In the genomic region with DNA sequence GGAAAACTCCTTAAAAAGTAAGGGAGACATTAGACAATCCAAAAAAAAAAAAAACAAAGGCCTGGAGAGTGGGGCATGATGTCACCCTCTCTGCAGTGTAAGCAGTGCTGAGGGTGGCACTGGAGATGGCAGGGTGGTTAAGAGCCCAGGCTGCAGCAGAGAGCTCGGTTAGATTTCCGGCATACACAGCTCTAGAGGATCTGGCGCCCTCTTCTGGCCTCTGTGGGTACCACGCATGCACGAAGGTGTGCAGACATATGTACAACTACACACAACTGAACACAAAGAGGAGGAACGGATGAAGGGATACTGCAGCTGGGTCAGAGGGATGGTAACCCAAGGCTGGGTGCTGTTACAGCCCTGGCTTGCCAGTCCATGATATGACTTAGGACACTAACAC, we compare ENCODE assay signal across 9 mouse cellular contexts. TPM values are rescaled to one million over a fixed set of nuclear protein-coding genes. Genes with fewer than 3 reads are reported as not detected.
DNase-seq lines count a peak whose midpoint lies in the region; ATAC-seq lines count a peak whose summit lies in the region.
"Had no signal": no experiment of that assay in that cellular context is flagged by ENCODE, and none has a peak within 500 bp of the region (broad histone marks: within the 10 kb centered on the region; RNA-seq: fewer than 3 reads in every experiment).

No protein-coding gene starts in this region.

- peak; percentile 33 to 51 for DNase-seq in cerebellum, postnatal 25 days
- peak; percentile 24 for DNase-seq in midbrain, embryonic 14.5 days
- peak; percentile 15 for DNase-seq in c-Kit-negative CD71-positive TER-119-positive erythroid progenitor cells, embryonic 14.5 days (ENCODE audit: low read depth, low spot score)
- DNase-seq in kidney, postnatal 36 days: peak; percentile 48 to 82
- DNase-seq in lung, postnatal 36 days: peak; percentile 66
- peak; percentile 78 for DNase-seq in testis, postnatal 10 days (ENCODE audit: low spot score)

- ATAC-seq in cerebellum, adult (ENCODE audit: insufficient number of reproducible peaks, low FRiP score, low TSS enrichment): no peak
- no peak for ATAC-seq in midbrain, embryonic 14.5 days (ENCODE audit: low FRiP score, low TSS enrichment)
- no peak for ATAC-seq in midbrain, embryonic 15.5 days (replicated peaks)

- H3K4me3 ChIP-seq in midbrain, embryonic 14.5 days (replicated peaks; ENCODE audit: low read depth, low read length): no peak overlapping the region
- no peak overlapping the region for H3K4me3 ChIP-seq in midbrain, embryonic 15.5 days

- WGBS in midbrain, embryonic 14.5 days: 52% methylated on average over 6 of the region's 6 CpGs
- 59% methylated on average over 6 of the region's 6 CpGs for WGBS in midbrain, embryonic 15.5 days

- H3K27me3 ChIP-seq in midbrain, embryonic 14.5 days (ENCODE audit: control insufficient read depth, insufficient read depth, low read length): no peaks in the 10 kb centered on the region
- no peaks in the 10 kb centered on the region for H3K27me3 ChIP-seq in midbrain, embryonic 15.5 days (replicated peaks)

- H3K9ac ChIP-seq in midbrain, embryonic 14.5 days (replicated peaks; ENCODE audit: low read length): no peak overlapping the region
- no peak overlapping the region for H3K9ac ChIP-seq in midbrain, embryonic 15.5 days

- H3K27ac ChIP-seq in midbrain, embryonic 14.5 days (replicated peaks; ENCODE audit: low read depth, low read length): no peak overlapping the region
- H3K27ac ChIP-seq in midbrain, embryonic 15.5 days: no peak overlapping the region

- no peak overlapping the region for H3K4me2 ChIP-seq in midbrain, embryonic 14.5 days (ENCODE audit: low read length)
- H3K4me2 ChIP-seq in midbrain, embryonic 15.5 days: no peak overlapping the region

- no peaks in the 10 kb centered on the region for H3K9me3 ChIP-seq in midbrain, embryonic 14.5 days (ENCODE audit: control insufficient read depth, low read length)
- no peaks in the 10 kb centered on the region for H3K9me3 ChIP-seq in midbrain, embryonic 15.5 days

- 0 out of 2 replicates have a peak, but pooled peaks cover under 1% of the 10 kb centered on the region for H3K36me3 ChIP-seq in midbrain, embryonic 14.5 days (ENCODE audit: control insufficient read depth, insufficient read depth, low read length)
- no peaks in the 10 kb centered on the region for H3K36me3 ChIP-seq in midbrain, embryonic 15.5 days (replicated peaks)

- no peaks in the 10 kb centered on the region for H3K4me1 ChIP-seq in midbrain, embryonic 14.5 days (ENCODE audit: control insufficient read depth, insufficient read depth, low read length)
- H3K4me1 ChIP-seq in midbrain, embryonic 15.5 days: no peaks in the 10 kb centered on the region

RNA-seq across cellular contexts. Expression of gene Uts2, which starts 10.0 kb away (rescaled TPM):
- not detected in 2 replicates for polyA plus RNA-seq in midbrain, embryonic 14.5 days (2014; fragmentation: Nextera tagmentation; extraction: Ambion mirVana)
- polyA plus RNA-seq in midbrain, embryonic 15.5 days (2015; fragmentation: Nextera tagmentation; extraction: Ambion mirVana): not detected in 2 replicates
- polyA plus RNA-seq: stomach, embryonic 14.5 days had no signal

RNA-seq across cellular contexts. Expression of gene Per3, which starts 37.5 kb away (rescaled TPM):
- polyA plus RNA-seq in midbrain, embryonic 14.5 days (2014; fragmentation: Nextera tagmentation; extraction: Ambion mirVana): 2.3 and 2.5 TPM in 2 replicates
- 3.7 and 3.8 TPM in 2 replicates for polyA plus RNA-seq in midbrain, embryonic 15.5 days (2015; fragmentation: Nextera tagmentation; extraction: Ambion mirVana)

RNA-seq across cellular contexts. Expression of gene Vamp3, which starts 50.8 kb away (rescaled TPM):
- 30.4 and 34.9 TPM in 2 replicates for polyA plus RNA-seq in midbrain, embryonic 14.5 days (2014; fragmentation: Nextera tagmentation; extraction: Ambion mirVana)
- 48.5 and 52.4 TPM in 2 replicates for polyA plus RNA-seq in midbrain, embryonic 15.5 days (2015; fragmentation: Nextera tagmentation; extraction: Ambion mirVana)

Comparison
In these comparisons a context has a peak if more than half of its experiments do, and no peak if none do; other contexts are left out.
1. DNase-seq: peak in every context shown above with its lines; median percentile 78 in testis, postnatal 10 days; 66 in lung, postnatal 36 days; 65 in kidney, postnatal 36 days; 42 in cerebellum, postnatal 25 days; 24 in midbrain, embryonic 14.5 days; 15 in c-Kit-negative CD71-positive TER-119-positive erythroid progenitor cells, embryonic 14.5 days.